Mouse (Mus musculus) embryonic fibroblast, embryonic 13.5 days (primary cell): ENCODE measurements around the gene Mgat1.

ENCODE experiments used
- CTCF ChIP-seq: IDR thresholded peaks from 2 replicates; pipeline ENCODE4 v1.5.1; 2011; ENCODE audit warnings: mild to moderate bottlenecking, control low read depth, low read length, moderate library complexity, borderline replicate concordance; ENCODE audit not compliant: insufficient read depth
- POLR2A ChIP-seq: IDR thresholded peaks from 2 replicates; pipeline ENCODE4 v1.6.1; 2011; ENCODE audit warnings: low read depth, mild to moderate bottlenecking, control low read depth, low read length, moderate library complexity

DNA sequence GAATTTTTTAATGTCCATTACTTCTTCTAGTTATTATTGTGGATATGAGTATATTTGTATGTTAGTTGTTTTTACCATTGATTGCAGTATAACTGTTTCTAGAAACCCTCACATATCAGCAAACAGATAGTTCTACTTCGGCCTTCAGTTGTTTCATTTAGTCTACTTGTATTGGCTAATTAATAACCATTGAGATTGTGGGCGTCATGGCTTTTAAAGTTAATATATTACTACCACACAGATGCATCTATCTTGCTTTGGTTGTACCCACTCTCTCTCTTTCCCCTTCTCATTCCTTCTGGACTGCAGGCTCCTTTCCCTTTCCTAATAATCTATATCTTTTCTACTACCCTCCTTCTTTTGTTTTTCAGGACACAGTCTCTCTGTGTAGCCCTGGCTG, 15.3 kb downstream of the Mgat1 start:
- TF ChIP-seq CTCF (no peak), POLR2A (no peak)
